Mouse (Mus musculus) left cerebral cortex, postnatal 36 days (tissue): Measurements from ENCODE around the gene Wdr54. TPM values are rescaled to one million over a fixed set of nuclear protein-coding genes. Genes with fewer than 3 reads are reported as not detected.

Experiments used
- DNase-seq, 2 experiments: peaks; one replicate each; pipeline ENCODE4 v3.0.0; 2021 to 2022; ENCODE audit warnings: low spot score in 2 of 2, mixed read lengths in 1 of 2
- intact Hi-C: fragments of 180-260 bp; cut with DNase I; formaldehyde crosslinking; loops from one replicate; pipeline ENCODE4 v1.15.1; 2025
- total RNA-seq, 2 experiments: library from RNA; stranded (reverse); gene quantifications; 2 replicates each; pipeline ENCODE4 v1.2.3; 2021

The Wdr54 gene
- total RNA-seq, 2 experiments from 2014 or later: 29.1 to 31.3 TPM

GRCm38 (mm10) chr6:83134951-83135513, 21.2 kb downstream of the Wdr54 start, which contains the start of gene Rtkn:
Gene Rtkn (plus strand): TSS chr6:83135463.
- DNase-seq: no peak
- intact Hi-C loops: no loop called here

- intact Hi-C loops: no loop called here
- DNase-seq: no peak
Observed at GRCm38 (mm10) chr6:83134226-83134625, 22.0 kb downstream of the Wdr54 start.

GRCm38 (mm10) chr6:83132176-83132919, 23.8 kb downstream of the Wdr54 start:
- intact Hi-C loops: no loop called here
- no peak for DNase-seq

GRCm38 (mm10) chr6:83131469-83132034, 24.6 kb downstream of the Wdr54 start:
- intact Hi-C loops: no loop called here
- DNase-seq: no peak

GRCm38 (mm10) chr6:83127419-83127818, 28.8 kb downstream of the Wdr54 start:
- no peak for DNase-seq
- intact Hi-C loops: no loop called here

- intact Hi-C loops: no loop called here
- no peak for DNase-seq
Observed at GRCm38 (mm10) chr6:83125331-83125730, 30.9 kb downstream of the Wdr54 start, which contains the start of gene Ino80b. Gene Ino80b (minus strand): TSS chr6:83125431.

- peak; percentile 87 to 90 for DNase-seq
- intact Hi-C loops: loop anchor here (5.0 kb wide), 1 partner anchor 32 kb away; the partner anchor contains the start of genes 1700003E16Rik and Wdr54
Observed at GRCm38 (mm10) chr6:83124851-83125312, 31.3 kb downstream of the Wdr54 start.

- intact Hi-C loops: loop anchor here (5.0 kb wide), 1 partner anchor 34 kb away; the partner anchor contains the start of genes 1700003E16Rik and Wdr54
- DNase-seq: no peak
Observed at GRCm38 (mm10) chr6:83122961-83123360, 33.2 kb downstream of the Wdr54 start.

- intact Hi-C loops: loop anchor here (5.0 kb wide), 1 partner anchor 35 kb away; the partner anchor contains the start of genes 1700003E16Rik and Wdr54
Observed at GRCm38 (mm10) chr6:83121863-83122710, 34.1 kb downstream of the Wdr54 start.

GRCm38 (mm10) chr6:83120930-83121862, 35.0 kb downstream of the Wdr54 start, which contains the start of gene Wbp1:
Gene Wbp1 (minus strand): TSS chr6:83121559.
- intact Hi-C loops: loop anchor here (5.0 kb wide), 1 partner anchor 36 kb away; the partner anchor contains the start of genes 1700003E16Rik and Wdr54
- peak; percentile 94 to 96 for DNase-seq

More at GRCm38 (mm10) chr6:83121863-83122710, 34.1 kb downstream of the Wdr54 start:
- peak in 1 of 2 experiments; percentile 66 for DNase-seq

GRCm38 (mm10) chr6:83119734-83120051, 36.5 kb downstream of the Wdr54 start:
- intact Hi-C loops: loop anchor here (5.0 to 10.0 kb wide), 2 partner anchors 38 to 205 kb away; partner anchors contain the start of genes 1700003E16Rik, Mob1a, Mthfd2 and Wdr54
- DNase-seq: no peak

GRCm38 (mm10) chr6:83118825-83119733, 37.1 kb downstream of the Wdr54 start:
- DNase-seq: no peak
- intact Hi-C loops: loop anchor here (10.0 kb wide), 1 partner anchor 206 kb away; the partner anchor contains the start of genes Mob1a and Mthfd2

- DNase-seq: no peak
- intact Hi-C loops: loop anchor here (10.0 kb wide), 1 partner anchor 206 kb away; the partner anchor contains the start of genes Mob1a and Mthfd2
Observed at GRCm38 (mm10) chr6:83118369-83118768, 37.8 kb downstream of the Wdr54 start.

- DNase-seq: no peak
- intact Hi-C loops: loop anchor here (10.0 kb wide), 1 partner anchor 207 kb away; the partner anchor contains the start of genes Mob1a and Mthfd2
Observed at GRCm38 (mm10) chr6:83117616-83118015, 38.6 kb downstream of the Wdr54 start.

- intact Hi-C loops: loop anchor here (10.0 kb wide), 1 partner anchor 208 kb away; the partner anchor contains the start of genes Mob1a and Mthfd2
- DNase-seq: no peak
Observed at GRCm38 (mm10) chr6:83117165-83117438, 39.1 kb downstream of the Wdr54 start.

GRCm38 (mm10) chr6:83116373-83117164, 39.6 kb downstream of the Wdr54 start:
- no peak for DNase-seq
- intact Hi-C loops: loop anchor here (10.0 kb wide), 1 partner anchor 208 kb away; the partner anchor contains the start of genes Mob1a and Mthfd2
